Mouse (Mus musculus) forebrain, embryonic 15.5 days (tissue): Measurements from ENCODE around the gene P2rx7. TPM values are rescaled to one million over a fixed set of nuclear protein-coding genes. Genes with fewer than 3 reads are reported as not detected.
A peak's percentile ranks its signal among the peaks of the same experiment; 100 is the strongest.

Source experiments
- ATAC-seq: fragments of 200-750 bp; cut with Nextera tagmentation; replicated peaks from 2 replicates; pipeline ENCODE4 v1.8.0; 2017; ENCODE audit warnings: mild to moderate bottlenecking, moderate TSS enrichment, moderate library complexity
- H3K27ac ChIP-seq: fragments of 300-500 bp; sonication (generic); replicated peaks from 2 replicates; pipeline ENCODE4 v1.5.1; 2015; ENCODE audit warnings: mild to moderate bottlenecking, inconsistent platforms
- H3K27me3 ChIP-seq: fragments of 300-500 bp; sonication (generic); 2 replicates; pipeline ENCODE4 v1.6.1; 2015; ENCODE audit warnings: inconsistent platforms
- H3K36me3 ChIP-seq: fragments of 300-500 bp; sonication (generic); 2 replicates; pipeline ENCODE4 v1.6.1; 2015; ENCODE audit warnings: mild to moderate bottlenecking, inconsistent platforms
- H3K4me1 ChIP-seq: fragments of 300-500 bp; sonication (generic); 2 replicates; pipeline ENCODE4 v1.6.1; 2015; ENCODE audit warnings: inconsistent platforms
- H3K4me2 ChIP-seq: fragments of 300-500 bp; sonication (generic); replicated peaks from 2 replicates; pipeline ENCODE4 v1.6.1; 2015; ENCODE audit warnings: mild to moderate bottlenecking, inconsistent platforms
- H3K4me3 ChIP-seq: fragments of 300-500 bp; sonication (generic); 2 replicates; pipeline ENCODE4 v1.5.1; 2015; ENCODE audit warnings: mild to moderate bottlenecking, inconsistent platforms
- H3K9ac ChIP-seq: fragments of 300-500 bp; sonication (generic); replicated peaks from 2 replicates; pipeline ENCODE4 v1.6.1; 2015; ENCODE audit warnings: mild to moderate bottlenecking, inconsistent platforms
- H3K9me3 ChIP-seq: fragments of 300-500 bp; sonication (generic); 2 replicates; pipeline ENCODE4 v1.6.1; 2016; ENCODE audit warnings: inconsistent platforms
- whole genome bisulfite sequencing: fragments of 180-500 bp; shearing (Covaris S2); methylation state at CpG from one replicate; pipeline ENCODE4 v1.1.7; 2015; ENCODE audit warnings: mixed read lengths; 5-methylcytosine and 5-hydroxymethylcytosine counted together
- polyA plus RNA-seq: library from polyadenylated mRNA; unstranded; fragments of >200 nt; fragmentation: Nextera tagmentation; extraction: Ambion mirVana; gene quantifications from 2 replicates; pipeline ENCODE4 v1.2.1, GENCODE M21; 2015

The P2rx7 gene
- polyA plus RNA-seq, 1 experiment from 2014 or later, result 1.8 TPM

- Histone ChIP-seq H3K36me3 (no peaks in the 10 kb centered on the region), H3K9me3 (no peaks in the 10 kb centered on the region), H3K9ac (no peak overlapping the region), H3K4me2 (no peak overlapping the region), H3K27me3 (no peaks in the 10 kb centered on the region), H3K4me3 (no peak overlapping the region), H3K27ac (no peak overlapping the region), H3K4me1 (0 out of 2 replicates have a peak, but pooled peaks cover 3% of the 10 kb centered on the region)
- ATAC-seq, result no peak
- WGBS, result 87% methylated on average over 12 of the region's 12 CpGs
These were observed 56.6 kb downstream of the P2rx7 start for GRCm38 (mm10) chr5:122700109-122700836.

GRCm38 (mm10) chr5:122700837-122701212 lies 57.1 kb downstream of the P2rx7 start:
- H3K27me3 ChIP-seq, result no peaks in the 10 kb centered on the region
- H3K36me3 ChIP-seq, result no peaks in the 10 kb centered on the region
- 73% methylated on average over 5 of the region's 5 CpGs for WGBS
- no peaks in the 10 kb centered on the region for H3K4me1 ChIP-seq
- ATAC-seq, result no peak
- H3K4me2 ChIP-seq, result no peak overlapping the region
- no peak overlapping the region for H3K27ac ChIP-seq
- no peak overlapping the region for H3K4me3 ChIP-seq
- H3K9ac ChIP-seq, result no peak overlapping the region
- H3K9me3 ChIP-seq, result no peaks in the 10 kb centered on the region

- H3K4me3 ChIP-seq, result no peak overlapping the region
- H3K4me2 ChIP-seq, result no peak overlapping the region
- H3K27me3 ChIP-seq, result no peaks in the 10 kb centered on the region
- no peaks in the 10 kb centered on the region for H3K9me3 ChIP-seq
- H3K36me3 ChIP-seq, result no peaks in the 10 kb centered on the region
- no peak overlapping the region for H3K9ac ChIP-seq
- ATAC-seq, result no peak
- WGBS, result 64% methylated on average over 6 of the region's 6 CpGs
- peaks cover 8% of the 10 kb centered on the region for H3K4me1 ChIP-seq
- H3K27ac ChIP-seq, result no peak overlapping the region
These were observed 58.4 kb downstream of the P2rx7 start for GRCm38 (mm10) chr5:122702156-122702555.

DNA sequence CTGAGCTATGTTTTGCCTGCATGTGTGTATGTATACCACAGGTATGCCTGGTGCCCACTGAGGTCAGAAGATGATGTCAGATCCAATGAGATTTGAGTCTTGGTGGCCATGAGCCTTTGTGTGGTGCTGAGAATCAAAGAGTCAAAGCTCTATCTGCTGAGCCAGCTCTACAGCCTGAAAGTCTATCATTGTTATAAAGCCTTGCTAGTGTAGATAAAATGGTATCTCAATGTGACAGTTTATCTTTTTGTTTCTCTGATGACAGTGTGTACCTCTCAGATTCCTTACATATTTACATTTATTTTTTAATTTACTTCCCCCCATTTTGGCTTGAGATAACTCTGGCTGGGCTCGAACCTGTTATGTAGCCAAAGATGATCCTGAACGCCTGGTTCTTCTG lies 59.9 kb downstream of the P2rx7 start:
- WGBS, result 87% methylated on average over 2 of the region's 2 CpGs
- no peak for ATAC-seq

GRCm38 (mm10) chr5:122704571-122704970 lies 60.9 kb downstream of the P2rx7 start:
- H3K27me3 ChIP-seq, result no peaks in the 10 kb centered on the region
- no peaks in the 10 kb centered on the region for H3K9me3 ChIP-seq
- no peaks in the 10 kb centered on the region for H3K36me3 ChIP-seq
- no peak overlapping the region for H3K4me3 ChIP-seq
- no peak overlapping the region for H3K27ac ChIP-seq
- no peak for ATAC-seq
- 90% methylated on average over 4 of the region's 4 CpGs for WGBS
- H3K4me1 ChIP-seq, result peaks cover 13% of the 10 kb centered on the region
- H3K4me2 ChIP-seq, result no peak overlapping the region
- no peak overlapping the region for H3K9ac ChIP-seq

More for the DNA sequence above, 59.9 kb downstream of the P2rx7 start:
- H3K9me3 ChIP-seq, result no peaks in the 10 kb centered on the region
- H3K4me3 ChIP-seq, result no peak overlapping the region
- H3K4me2 ChIP-seq, result no peak overlapping the region
- H3K36me3 ChIP-seq, result no peaks in the 10 kb centered on the region
- no peaks in the 10 kb centered on the region for H3K27me3 ChIP-seq
- no peak overlapping the region for H3K9ac ChIP-seq
- H3K4me1 ChIP-seq, result peaks cover 13% of the 10 kb centered on the region
- H3K27ac ChIP-seq, result no peak overlapping the region

DNA sequence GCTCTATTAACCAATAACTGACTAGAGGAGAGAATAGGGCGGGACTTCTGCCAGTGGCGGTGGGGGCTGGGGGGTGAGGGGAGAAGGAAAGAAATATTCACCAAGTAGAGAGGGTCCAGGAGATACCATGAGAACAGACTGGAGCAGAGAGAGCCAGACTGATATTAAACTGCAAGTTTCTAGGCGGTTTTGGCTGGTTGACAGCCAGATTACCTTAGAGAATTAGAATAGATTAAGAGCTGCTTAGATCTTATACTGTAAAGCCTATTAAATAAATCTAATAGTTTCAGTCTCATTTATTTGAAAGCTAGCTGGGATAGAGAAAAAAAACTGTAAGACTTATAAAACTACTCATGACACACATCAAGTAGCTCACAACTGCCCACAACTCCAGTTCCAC lies 61.5 kb downstream of the P2rx7 start:
- H3K4me2 ChIP-seq, result no peak overlapping the region
- no peaks in the 10 kb centered on the region for H3K36me3 ChIP-seq
- 87% methylated on average over 3 of the region's 3 CpGs for WGBS
- H3K4me3 ChIP-seq, result no peak overlapping the region
- no peak overlapping the region for H3K9ac ChIP-seq
- no peaks in the 10 kb centered on the region for H3K9me3 ChIP-seq
- ATAC-seq, result no peak
- peaks cover 13% of the 10 kb centered on the region for H3K4me1 ChIP-seq
- no peak overlapping the region for H3K27ac ChIP-seq
- no peaks in the 10 kb centered on the region for H3K27me3 ChIP-seq

DNA sequence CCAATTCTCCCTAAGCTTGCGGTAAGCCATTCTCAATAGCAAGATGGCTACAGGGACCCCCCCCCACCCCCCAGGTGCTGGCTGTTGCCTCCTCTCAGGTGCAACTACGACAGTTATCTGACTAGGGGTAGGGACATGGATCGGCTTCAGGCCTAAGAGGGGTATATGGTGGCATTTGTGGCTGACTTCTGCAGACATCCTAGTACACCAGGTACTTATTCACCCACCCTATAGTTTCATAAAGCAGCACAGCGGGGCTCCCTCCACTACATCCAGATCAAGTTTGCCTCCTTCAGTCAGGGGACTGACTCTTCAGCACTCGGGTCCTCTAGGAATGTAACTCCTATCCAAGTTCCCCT lies 63.2 kb downstream of the P2rx7 start:
- Histone ChIP-seq H3K4me1 (peaks cover 13% of the 10 kb centered on the region), H3K27ac (peak overlapping the region; percentile 74), H3K4me2 (peak overlapping the region; percentile 71), H3K9ac (peak overlapping the region; percentile 70), H3K27me3 (no peaks in the 10 kb centered on the region), H3K4me3 (peak overlapping the region; percentile 64), H3K9me3 (no peaks in the 10 kb centered on the region), H3K36me3 (no peaks in the 10 kb centered on the region)
- WGBS, result 45% methylated on average over 5 of the region's 5 CpGs
- ATAC-seq, result no peak; the same call in 1 of the 2 replicates

DNA sequence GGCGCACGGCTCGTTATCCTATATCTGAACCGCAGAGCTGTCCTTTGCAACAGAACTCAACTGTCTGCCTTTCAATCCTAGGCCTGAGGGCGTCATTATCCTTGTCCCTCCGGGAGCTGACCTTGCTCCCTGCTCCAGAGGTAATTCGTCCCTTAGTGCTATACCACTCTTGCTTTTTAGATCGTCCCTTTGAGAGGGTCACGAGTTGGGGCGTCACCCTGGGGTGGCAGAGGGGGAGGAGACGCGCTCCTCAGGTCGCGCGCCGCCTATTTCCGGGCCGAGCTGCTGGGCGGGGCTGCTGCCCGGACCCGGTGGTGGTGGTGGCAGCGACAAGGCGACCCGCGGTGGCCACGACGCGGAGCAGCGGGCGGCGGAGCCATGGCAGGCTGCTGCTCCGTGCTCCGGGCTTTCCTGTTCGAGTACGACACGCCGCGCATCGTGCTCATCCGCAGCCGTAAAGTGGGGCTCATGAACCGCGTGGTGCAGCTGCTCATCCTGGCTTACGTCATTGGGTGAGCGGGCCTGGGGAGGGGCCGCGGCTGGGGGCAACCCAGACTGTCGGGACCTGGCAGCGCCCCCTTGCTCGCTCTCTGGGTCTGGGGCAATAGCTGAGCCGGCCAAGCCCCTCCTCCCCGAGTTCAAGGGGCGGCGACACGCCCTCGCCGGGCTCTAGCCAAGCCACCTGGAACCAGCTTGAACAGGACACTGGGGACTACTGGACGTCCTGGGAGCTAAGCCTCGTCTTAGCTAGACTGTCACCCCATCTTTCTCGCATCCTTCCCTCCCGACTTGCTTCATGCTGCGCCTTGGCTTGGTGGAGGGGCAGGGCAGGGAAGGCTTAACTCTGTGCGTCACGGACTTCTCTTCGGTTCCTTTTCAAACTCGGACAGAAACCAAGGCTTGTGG lies 63.8 kb downstream of the P2rx7 start, which contains the start of gene P2rx4:
Gene P2rx4 (plus strand): TSS at position 269 of the 906 bp plus-strand sequence.
- H3K27me3 ChIP-seq, result no peaks in the 10 kb centered on the region
- no peaks in the 10 kb centered on the region for H3K36me3 ChIP-seq
- H3K4me3 ChIP-seq, result peak within 1 kb of the TSS; percentile 64
- H3K9me3 ChIP-seq, result no peaks in the 10 kb centered on the region
- 1% methylated on average over 66 of the region's 66 CpGs for WGBS
- peak within 1 kb of the TSS; percentile 71 for H3K4me2 ChIP-seq
- peaks cover 13% of the 10 kb centered on the region for H3K4me1 ChIP-seq
- H3K9ac ChIP-seq, result peak within 1 kb of the TSS; percentile 70
- peak; percentile 94 for ATAC-seq
- peak within 1 kb of the TSS; percentile 74 for H3K27ac ChIP-seq

- no peaks in the 10 kb centered on the region for H3K27me3 ChIP-seq
- H3K4me1 ChIP-seq, result peaks cover 13% of the 10 kb centered on the region
- H3K9ac ChIP-seq, result no peak overlapping the region
- no peaks in the 10 kb centered on the region for H3K36me3 ChIP-seq
- 85% methylated on average over 6 of the region's 6 CpGs for WGBS
- no peak overlapping the region for H3K4me3 ChIP-seq
- no peak overlapping the region for H3K4me2 ChIP-seq
- H3K9me3 ChIP-seq, result no peaks in the 10 kb centered on the region
- no peak overlapping the region for H3K27ac ChIP-seq
- ATAC-seq, result no peak
These were observed 65.1 kb downstream of the P2rx7 start for GRCm38 (mm10) chr5:122708819-122709218.

DNA sequence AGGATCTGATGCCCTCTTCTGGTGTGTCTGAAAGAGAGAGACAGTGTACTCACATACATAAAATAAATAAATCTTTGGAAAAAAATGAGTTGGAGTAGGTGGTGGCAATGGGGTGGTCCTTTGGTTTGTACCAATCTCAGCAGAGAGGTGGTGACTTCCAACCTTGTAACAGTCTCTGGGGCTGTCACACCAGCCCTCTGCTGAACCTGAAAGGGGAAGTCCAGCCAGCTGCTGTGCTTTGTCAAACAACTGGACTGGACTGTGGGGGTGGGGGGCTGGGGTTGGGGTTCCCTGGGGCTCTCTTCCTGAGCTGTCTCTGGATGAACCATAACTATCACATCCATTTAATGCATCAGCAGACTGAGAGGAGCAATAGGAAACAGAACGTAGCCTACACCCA lies 72.0 kb downstream of the P2rx7 start:
- Histone ChIP-seq H3K4me3 (no peak overlapping the region), H3K9ac (no peak overlapping the region), H3K9me3 (no peaks in the 10 kb centered on the region), H3K36me3 (no peaks in the 10 kb centered on the region), H3K4me1 (no peaks in the 10 kb centered on the region), H3K27me3 (no peaks in the 10 kb centered on the region), H3K4me2 (no peak overlapping the region), H3K27ac (no peak overlapping the region)
- WGBS, result 79% methylated on average over 1 of the region's 1 CpGs
- ATAC-seq, result no peak

DNA sequence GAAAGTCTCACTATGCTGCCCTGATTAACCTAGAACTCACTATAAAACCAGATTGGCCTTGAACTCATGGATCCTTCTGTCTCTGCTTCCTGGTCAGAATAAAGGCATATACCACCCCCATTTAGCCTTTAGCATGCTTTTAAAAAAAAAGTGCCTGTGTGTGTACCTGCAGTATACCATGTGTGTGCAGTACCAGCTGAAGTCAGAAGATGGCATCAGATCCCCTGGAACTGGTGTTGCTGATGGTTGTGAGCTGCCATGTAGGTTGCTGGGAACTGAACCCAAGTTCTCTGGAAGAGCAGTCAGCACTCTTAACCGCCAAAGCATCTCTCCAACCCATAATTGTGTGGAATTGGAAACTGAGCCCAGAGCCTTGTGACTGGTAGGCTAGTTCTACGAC lies 73.1 kb downstream of the P2rx7 start:
- Histone ChIP-seq H3K27ac (no peak overlapping the region), H3K9ac (no peak overlapping the region), H3K4me1 (no peaks in the 10 kb centered on the region), H3K4me2 (no peak overlapping the region), H3K27me3 (no peaks in the 10 kb centered on the region), H3K36me3 (no peaks in the 10 kb centered on the region), H3K9me3 (no peaks in the 10 kb centered on the region), H3K4me3 (no peak overlapping the region)
- no peak for ATAC-seq
- 100% methylated on average over 2 of the region's 2 CpGs for WGBS

- Histone ChIP-seq H3K9ac (no peak overlapping the region), H3K4me3 (no peak overlapping the region), H3K27ac (no peak overlapping the region), H3K27me3 (no peaks in the 10 kb centered on the region), H3K9me3 (no peaks in the 10 kb centered on the region), H3K4me2 (no peak overlapping the region), H3K4me1 (no peaks in the 10 kb centered on the region), H3K36me3 (no peaks in the 10 kb centered on the region)
- WGBS, result 87% methylated on average over 7 of the region's 7 CpGs
- no peak for ATAC-seq
These were observed 74.7 kb downstream of the P2rx7 start for GRCm38 (mm10) chr5:122718400-122718799.
